Mouse (Mus musculus): ENCODE measurements around the gene Morn5.

GRCm38 (mm10) chr2:36023291-36023690 is 26.0 kb upstream of the Morn5 start:
- TF ChIP-seq POLR2A (IDR thresholded peaks at IDR 0.05; ENCODE audit: borderline replicate concordance, extremely low read depth, insufficient read depth, insufficient read length, poor library complexity, severe bottlenecking) (no peak), CTCF (IDR thresholded peaks at IDR 0.05; ENCODE audit: borderline replicate concordance, extremely low read depth, insufficient read depth, insufficient read length) (no peak)
